Mouse (Mus musculus): ENCODE measurements around the gene Hs3st3a1. TPM values are rescaled to one million over a fixed set of nuclear protein-coding genes. Genes with fewer than 3 reads are reported as not detected.

Gene Hs3st3a1
- polyA plus RNA-seq, 1 experiment = 0.84 TPM

DNA sequence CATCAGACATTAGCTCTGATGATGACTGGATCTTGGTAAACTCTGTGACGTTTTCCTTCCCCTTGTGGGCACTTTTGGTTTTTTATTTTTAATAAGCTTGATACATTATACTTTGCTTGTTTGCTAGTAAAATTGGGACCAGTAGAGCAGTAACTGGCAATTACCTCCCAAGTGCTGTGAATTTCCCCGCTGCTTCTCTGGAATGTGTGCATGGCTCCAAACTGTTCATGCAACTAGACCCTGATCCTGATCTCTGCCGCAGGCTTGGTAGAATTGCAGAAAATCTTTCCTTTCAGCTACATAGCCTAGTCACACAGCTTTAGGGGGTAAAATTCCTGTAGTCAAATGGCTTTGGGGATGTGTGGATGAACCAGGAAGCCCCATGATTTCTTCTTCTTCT is 38.5 kb downstream of the Hs3st3a1 start:
- no peak for DNase-seq
- Histone ChIP-seq H3K4me1 (ENCODE audit: control insufficient read depth, insufficient read depth, low read length) (no peaks in the 10 kb centered on the region), H3K4me3 (replicated peaks; ENCODE audit: extremely low read depth, low read depth, low read length) (no peak overlapping the region)
- 81% methylated on average over 3 of the region's 3 CpGs for WGBS
- no peak for TF ChIP-seq CTCF (IDR thresholded peaks at IDR 0.05; ENCODE audit: insufficient read depth, low read length)
- TF ChIP-seq POLR2A (IDR thresholded peaks at IDR 0.05; ENCODE audit: borderline replicate concordance, extremely low read depth, low read depth, low read length) = no peak

DNA sequence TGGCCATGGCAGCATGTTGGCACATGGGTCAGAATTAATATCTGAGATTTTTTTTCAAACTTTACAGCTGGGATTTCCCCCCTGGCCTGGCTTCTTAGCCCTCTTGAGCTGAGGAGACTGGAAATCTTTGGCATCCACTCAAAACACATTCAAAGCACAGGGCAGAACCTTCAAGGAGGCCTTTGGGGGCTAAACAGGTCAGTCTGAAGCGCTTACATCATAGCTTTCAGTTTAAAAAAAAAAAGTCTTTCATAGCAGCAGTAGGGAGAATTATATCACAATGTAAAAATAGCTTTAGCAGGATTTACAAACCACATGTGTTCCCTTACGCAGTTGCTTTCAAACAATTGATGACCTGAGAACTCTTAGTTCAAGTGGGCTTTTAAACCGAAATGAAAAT is 46.3 kb downstream of the Hs3st3a1 start:
- H3K4me1 ChIP-seq (ENCODE audit: control insufficient read depth, insufficient read depth, low read length) = no peaks in the 10 kb centered on the region

DNA sequence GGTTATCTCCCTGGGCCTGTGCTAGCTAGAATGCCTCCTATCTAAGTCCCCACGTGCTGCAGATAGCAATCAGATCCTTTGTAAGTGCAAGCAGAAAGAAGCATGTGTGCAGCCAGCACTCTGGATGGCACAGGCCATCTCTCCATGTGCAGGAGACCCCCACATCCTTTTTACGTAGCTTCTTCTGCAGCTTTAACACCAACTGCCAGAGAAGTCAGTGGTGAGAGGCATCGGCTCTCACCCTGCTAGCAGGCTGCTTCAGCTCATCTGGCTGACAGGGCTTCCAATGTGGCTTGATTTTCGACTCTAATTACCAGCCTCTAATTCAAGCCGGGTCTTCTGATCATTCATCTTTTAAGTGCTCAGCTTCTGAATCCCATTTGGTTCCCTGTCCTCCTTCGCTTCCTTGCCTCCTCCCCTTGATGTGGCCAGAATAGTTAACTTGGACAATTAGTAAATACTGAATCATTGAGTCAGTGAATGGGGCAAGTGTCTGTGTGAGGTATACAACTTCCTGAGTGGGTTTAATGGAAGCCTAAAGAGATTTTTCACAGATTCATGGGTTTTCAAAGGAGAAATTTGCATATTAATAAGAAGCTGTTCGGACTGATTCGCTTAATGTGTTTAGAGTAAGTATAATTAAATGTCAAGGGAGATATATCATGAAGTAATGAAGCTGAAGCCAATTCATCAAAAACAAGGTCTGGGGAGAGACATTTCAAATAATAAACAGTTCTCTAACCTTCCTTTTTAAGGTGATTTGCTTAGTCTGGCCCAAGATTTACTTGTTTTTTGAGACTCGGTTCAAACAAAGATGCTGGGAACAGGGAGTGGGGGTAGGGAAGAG is 54.7 kb downstream of the Hs3st3a1 start:
- WGBS = 66% methylated on average over 9 of the region's 9 CpGs
- no peaks in the 10 kb centered on the region for H3K4me1 ChIP-seq (ENCODE audit: control insufficient read depth, insufficient read depth, low read length)
- DNase-seq = no peak
- H3K4me3 ChIP-seq (replicated peaks; ENCODE audit: extremely low read depth, low read depth, low read length) = no peak overlapping the region
- TF ChIP-seq CTCF (IDR thresholded peaks at IDR 0.05; ENCODE audit: insufficient read depth, low read length) (no peak), POLR2A (IDR thresholded peaks at IDR 0.05; ENCODE audit: borderline replicate concordance, extremely low read depth, low read depth, low read length) (no peak)

More for the DNA sequence above, 46.3 kb downstream of the Hs3st3a1 start:
- no peak for TF ChIP-seq CTCF (IDR thresholded peaks at IDR 0.05; ENCODE audit: insufficient read depth, low read length)
- no peak for TF ChIP-seq POLR2A (IDR thresholded peaks at IDR 0.05; ENCODE audit: borderline replicate concordance, extremely low read depth, low read depth, low read length)
- WGBS = 48% methylated on average over 3 of the region's 3 CpGs
- DNase-seq = no peak
- H3K4me3 ChIP-seq (replicated peaks; ENCODE audit: extremely low read depth, low read depth, low read length) = no peak overlapping the region

DNA sequence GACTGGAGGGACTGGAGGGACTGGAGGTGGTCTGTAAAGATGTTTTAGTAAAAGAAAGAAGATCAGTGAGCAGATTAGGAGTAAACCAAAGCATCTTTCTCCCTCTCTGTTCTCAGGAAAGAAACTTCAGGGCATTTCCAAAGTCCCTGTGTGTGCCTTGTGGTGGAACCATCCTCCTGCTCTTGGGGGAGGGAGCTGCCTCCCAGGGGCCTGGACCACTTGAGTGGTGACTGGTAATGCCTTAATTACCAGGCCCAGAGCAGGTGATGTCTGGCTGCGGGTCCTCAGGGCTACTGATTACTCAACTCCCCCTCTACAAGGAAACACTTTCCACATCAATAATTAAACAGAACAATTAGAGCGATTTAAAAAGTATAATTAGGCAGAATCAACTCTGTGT is 59.3 kb downstream of the Hs3st3a1 start:
- 76% methylated on average over 2 of the region's 2 CpGs for WGBS
- TF ChIP-seq CTCF (IDR thresholded peaks at IDR 0.05; ENCODE audit: insufficient read depth, low read length) (no peak), POLR2A (IDR thresholded peaks at IDR 0.05; ENCODE audit: borderline replicate concordance, extremely low read depth, low read depth, low read length) (no peak)
- H3K4me3 ChIP-seq (replicated peaks; ENCODE audit: extremely low read depth, low read depth, low read length) = no peak overlapping the region
- DNase-seq = no peak
- peaks cover 4% of the 10 kb centered on the region; the same call in 1 of the 2 replicates for H3K4me1 ChIP-seq (ENCODE audit: control insufficient read depth, insufficient read depth, low read length)

GRCm38 (mm10) chr11:64495935-64496334 is 60.8 kb downstream of the Hs3st3a1 start:
- no peak for DNase-seq
- Histone ChIP-seq H3K4me1 (ENCODE audit: control insufficient read depth, insufficient read depth, low read length) (peaks cover 4% of the 10 kb centered on the region; the same call in 1 of the 2 replicates), H3K4me3 (replicated peaks; ENCODE audit: extremely low read depth, low read depth, low read length) (no peak overlapping the region)
- 6% methylated on average over 3 of the region's 3 CpGs for WGBS
- TF ChIP-seq CTCF (IDR thresholded peaks at IDR 0.05; ENCODE audit: insufficient read depth, low read length) (no peak), POLR2A (IDR thresholded peaks at IDR 0.05; ENCODE audit: borderline replicate concordance, extremely low read depth, low read depth, low read length) (no peak)

DNA sequence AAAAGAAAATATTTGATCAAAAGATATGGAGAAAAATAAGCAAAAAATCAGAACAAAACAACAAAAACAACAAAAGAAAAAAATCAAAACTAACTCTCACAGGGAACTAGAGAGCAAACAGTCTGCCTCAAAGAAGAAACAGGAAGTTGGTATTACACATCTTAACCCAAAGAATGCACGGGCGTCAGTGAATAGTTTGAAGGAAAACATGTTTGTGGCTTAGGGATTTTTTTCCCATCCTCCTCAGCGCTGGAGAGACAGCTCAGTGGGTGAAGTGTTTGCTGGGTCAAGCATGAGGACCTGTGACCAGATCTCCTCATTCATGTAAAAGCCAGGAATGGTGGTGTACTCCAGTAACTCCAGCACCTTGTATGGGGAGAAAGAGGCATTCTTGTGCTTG is 61.5 kb downstream of the Hs3st3a1 start:
- WGBS = 21% methylated on average over 3 of the region's 3 CpGs
- Histone ChIP-seq H3K4me1 (ENCODE audit: control insufficient read depth, insufficient read depth, low read length) (peaks cover 4% of the 10 kb centered on the region; the same call in 1 of the 2 replicates), H3K4me3 (replicated peaks; ENCODE audit: extremely low read depth, low read depth, low read length) (no peak overlapping the region)
- no peak for DNase-seq
- TF ChIP-seq POLR2A (IDR thresholded peaks at IDR 0.05; ENCODE audit: borderline replicate concordance, extremely low read depth, low read depth, low read length) = no peak
- no peak for TF ChIP-seq CTCF (IDR thresholded peaks at IDR 0.05; ENCODE audit: insufficient read depth, low read length)

DNA sequence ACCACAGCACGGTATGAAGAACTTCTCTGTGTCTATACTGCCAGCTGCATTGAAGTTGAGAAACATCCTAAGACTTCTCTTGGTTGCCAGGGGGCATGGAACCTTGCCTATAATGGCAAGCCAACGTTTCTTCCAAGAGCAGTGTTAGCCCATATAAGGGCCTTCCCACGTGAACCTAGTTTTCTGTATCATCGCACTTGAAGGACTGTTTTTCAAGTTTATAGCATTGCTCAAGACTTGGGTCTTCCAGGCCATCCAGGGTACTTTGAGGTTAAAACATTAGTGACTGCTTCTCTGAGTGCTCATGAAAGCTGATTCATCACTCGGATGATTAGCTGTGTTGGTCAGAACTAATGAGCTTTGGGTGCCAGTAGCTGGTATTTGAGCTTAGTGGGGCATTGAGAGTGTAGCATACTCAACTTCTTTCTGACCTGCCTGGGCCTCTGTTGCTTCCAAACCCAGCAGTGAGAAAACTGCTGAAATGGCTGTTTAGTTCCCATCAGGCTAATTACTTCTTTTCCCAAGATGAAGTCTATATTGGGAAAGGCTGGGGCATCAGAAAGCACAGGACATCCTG is 65.5 kb downstream of the Hs3st3a1 start:
- DNase-seq = no peak
- WGBS = 84% methylated on average over 5 of the region's 5 CpGs
- TF ChIP-seq CTCF (IDR thresholded peaks at IDR 0.05; ENCODE audit: insufficient read depth, low read length) (no peak), POLR2A (IDR thresholded peaks at IDR 0.05; ENCODE audit: borderline replicate concordance, extremely low read depth, low read depth, low read length) (no peak)
- Histone ChIP-seq H3K4me1 (ENCODE audit: control insufficient read depth, insufficient read depth, low read length) (peaks cover 4% of the 10 kb centered on the region; the same call in 1 of the 2 replicates), H3K4me3 (replicated peaks; ENCODE audit: extremely low read depth, low read depth, low read length) (no peak overlapping the region)

DNA sequence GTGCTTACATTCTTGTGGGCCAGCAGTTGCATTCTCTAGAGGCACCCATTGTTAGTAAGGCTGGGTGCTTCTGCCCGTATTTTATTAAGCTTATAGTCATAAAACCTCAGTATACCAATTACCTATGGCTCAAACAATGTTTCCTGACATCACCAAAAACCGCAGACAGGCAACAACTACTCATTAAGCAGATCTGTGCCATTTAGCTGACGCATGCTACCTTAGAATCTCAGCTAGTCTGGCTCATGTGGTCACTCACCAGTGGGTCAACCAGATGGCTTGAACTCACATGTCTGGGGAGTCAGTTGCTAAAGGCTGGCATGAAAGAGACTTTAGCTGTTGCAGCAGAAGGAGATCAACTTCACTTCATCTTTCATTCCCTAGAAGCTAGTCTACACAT is 67.9 kb downstream of the Hs3st3a1 start:
- 87% methylated on average over 3 of the region's 3 CpGs for WGBS
- no peaks in the 10 kb centered on the region for H3K4me1 ChIP-seq (ENCODE audit: control insufficient read depth, insufficient read depth, low read length)
- no peak for DNase-seq
- H3K4me3 ChIP-seq (replicated peaks; ENCODE audit: extremely low read depth, low read depth, low read length) = no peak overlapping the region
- TF ChIP-seq POLR2A (IDR thresholded peaks at IDR 0.05; ENCODE audit: borderline replicate concordance, extremely low read depth, low read depth, low read length) (no peak), CTCF (IDR thresholded peaks at IDR 0.05; ENCODE audit: insufficient read depth, low read length) (no peak)

DNA sequence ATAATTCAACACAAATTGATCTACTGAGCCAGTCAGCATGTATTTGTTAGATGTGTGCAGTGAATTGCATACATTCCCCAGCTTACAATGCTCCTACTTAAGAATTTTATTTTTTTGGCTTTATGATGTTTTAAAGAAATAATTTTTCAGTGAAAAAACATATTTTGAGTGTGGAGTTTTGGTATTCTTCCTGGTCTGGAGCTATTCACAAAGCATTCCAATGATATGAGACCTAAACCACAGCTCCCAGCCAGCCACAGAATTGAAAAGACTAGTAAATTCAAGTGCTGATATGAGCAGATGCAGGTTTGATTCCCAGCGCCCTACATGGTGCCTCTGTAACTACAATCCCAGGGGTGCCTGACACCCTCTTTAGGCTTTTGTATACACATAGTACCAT is 70.8 kb downstream of the Hs3st3a1 start:
- 89% methylated on average over 1 of the region's 1 CpGs for WGBS

GRCm38 (mm10) chr11:64507024-64507423 is 71.9 kb downstream of the Hs3st3a1 start:
- Histone ChIP-seq H3K4me1 (ENCODE audit: control insufficient read depth, insufficient read depth, low read length) (no peaks in the 10 kb centered on the region), H3K4me3 (replicated peaks; ENCODE audit: extremely low read depth, low read depth, low read length) (no peak overlapping the region)
- no peak for DNase-seq
- TF ChIP-seq POLR2A (IDR thresholded peaks at IDR 0.05; ENCODE audit: borderline replicate concordance, extremely low read depth, low read depth, low read length) = no peak
- TF ChIP-seq CTCF (IDR thresholded peaks at IDR 0.05; ENCODE audit: insufficient read depth, low read length) = no peak
- WGBS = 64% methylated on average over 3 of the region's 3 CpGs

More for the DNA sequence above, 70.8 kb downstream of the Hs3st3a1 start:
- Histone ChIP-seq H3K4me3 (replicated peaks; ENCODE audit: extremely low read depth, low read depth, low read length) (no peak overlapping the region), H3K4me1 (ENCODE audit: control insufficient read depth, insufficient read depth, low read length) (no peaks in the 10 kb centered on the region)
- no peak for TF ChIP-seq POLR2A (IDR thresholded peaks at IDR 0.05; ENCODE audit: borderline replicate concordance, extremely low read depth, low read depth, low read length)
- no peak for TF ChIP-seq CTCF (IDR thresholded peaks at IDR 0.05; ENCODE audit: insufficient read depth, low read length)
- no peak for DNase-seq
